In the genomic region with DNA sequence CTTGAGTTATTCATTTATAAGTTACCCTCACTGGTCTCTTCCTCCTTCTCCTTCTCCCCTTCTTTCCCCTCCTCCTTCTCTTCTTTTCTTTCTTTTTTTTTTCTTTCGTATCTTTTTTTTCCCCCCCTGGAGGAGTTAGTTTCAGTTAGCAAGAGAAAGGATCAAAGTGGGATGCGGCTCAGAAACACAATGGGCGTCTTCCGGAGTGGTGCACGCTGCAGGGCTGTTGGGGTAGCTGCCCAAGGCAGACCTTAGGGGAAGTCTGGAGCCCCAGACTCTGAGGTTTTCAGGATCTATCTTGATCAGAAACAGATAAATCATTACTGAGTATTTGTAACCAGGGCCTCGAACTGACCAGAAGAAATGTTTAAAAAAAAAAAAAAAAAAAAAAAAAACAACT, we compare ENCODE assay signal across 9 mouse cellular contexts. TPM values are rescaled to one million over a fixed set of nuclear protein-coding genes. Genes with fewer than 3 reads are reported as not detected.
DNase-seq lines count a peak whose midpoint lies in the region; ATAC-seq lines count a peak whose summit lies in the region.
"Had no signal": no experiment of that assay in that cellular context is flagged by ENCODE, and none has a peak within 500 bp of the region (broad histone marks: within the 10 kb centered on the region; RNA-seq: fewer than 3 reads in every experiment).

No protein-coding gene starts in this region.

- 0% methylated on average over 6 of the region's 6 CpGs for WGBS in forebrain, embryonic 14.5 days
- WGBS in liver, embryonic 16.5 days (ENCODE audit: insufficient replicate concordance) = 3% methylated on average over 6 of the region's 6 CpGs

- H3K9ac ChIP-seq in forebrain, embryonic 14.5 days (ENCODE audit: low read length) = no peak overlapping the region
- no peak overlapping the region for H3K9ac ChIP-seq in liver, embryonic 16.5 days (ENCODE audit: low read depth, low read length)

- H3K27ac ChIP-seq in forebrain, embryonic 14.5 days (ENCODE audit: low read depth, low read length) = no peak overlapping the region
- no peak overlapping the region for H3K27ac ChIP-seq in liver, embryonic 16.5 days (ENCODE audit: low read length)

- H3K4me3 ChIP-seq in forebrain, embryonic 14.5 days (ENCODE audit: low read depth, low read length) = peak overlapping the region; percentile 72; the same call in 1 of the 2 replicates
- H3K4me3 ChIP-seq in liver, embryonic 16.5 days (ENCODE audit: low read depth, low read length) = no peak overlapping the region; the same call in 1 of the 2 replicates

- H3K4me2 ChIP-seq in forebrain, embryonic 14.5 days (ENCODE audit: low read length) = peak overlapping the region; percentile 100
- H3K4me2 ChIP-seq in liver, embryonic 16.5 days (ENCODE audit: low read depth, low read length) = peak overlapping the region; percentile 74

- no peaks in the 10 kb centered on the region for H3K36me3 ChIP-seq in forebrain, embryonic 14.5 days (ENCODE audit: control insufficient read depth, insufficient read depth, low read length)
- H3K36me3 ChIP-seq in liver, embryonic 16.5 days (ENCODE audit: control insufficient read depth, insufficient read depth) = no peaks in the 10 kb centered on the region

- peaks cover 7% of the 10 kb centered on the region for H3K4me1 ChIP-seq in forebrain, embryonic 14.5 days (ENCODE audit: control insufficient read depth, insufficient read depth, low read length)
- no peaks in the 10 kb centered on the region; the same call in 1 of the 2 replicates for H3K4me1 ChIP-seq in liver, embryonic 16.5 days (ENCODE audit: control insufficient read depth, low read depth, low read length)

- no peak for ATAC-seq in forebrain, embryonic 14.5 days
- ATAC-seq in liver, embryonic 16.5 days (ENCODE audit: low read depth) = no peak
- ATAC-seq in megakaryocyte progenitor cell, adult 5-6 weeks (replicated peaks; ENCODE audit: poor library complexity) = no peak

- no peaks in the 10 kb centered on the region for H3K9me3 ChIP-seq in forebrain, embryonic 14.5 days (replicated peaks; ENCODE audit: control insufficient read depth, low read length)
- H3K9me3 ChIP-seq in liver, embryonic 16.5 days (replicated peaks; ENCODE audit: control insufficient read depth, low read length) = no peaks in the 10 kb centered on the region

- peaks cover 9% of the 10 kb centered on the region; the same call in 1 of the 2 replicates for H3K27me3 ChIP-seq in forebrain, embryonic 14.5 days (replicated peaks; ENCODE audit: control insufficient read depth, insufficient read depth, low read length)
- H3K27me3 ChIP-seq in liver, embryonic 16.5 days (ENCODE audit: control insufficient read depth, insufficient read depth, low read depth, low read length) = peaks cover 39% of the 10 kb centered on the region

- peak; percentile 16 to 26 for DNase-seq in cerebellum, postnatal 10 days
- DNase-seq in cerebellum, adult 9-11 months = no peak
- peak; percentile 10 for DNase-seq in 3134 (ENCODE audit: extremely low read depth, insufficient read length, low spot score)
- no peak for DNase-seq in forebrain, embryonic 14.5 days (ENCODE audit: low spot score)
- no peak for DNase-seq in spleen, postnatal 14 days (ENCODE audit: low spot score in 2 of 2)
- no peak for DNase-seq in left cerebral cortex, adult 11 months (ENCODE audit: low spot score)

RNA-seq across cellular contexts. Expression of gene Prtg, which starts 1.5 kb away (rescaled TPM):
- 0.36 TPM in 2 replicates for polyA plus RNA-seq in forebrain, embryonic 14.5 days (2014; fragmentation: Nextera tagmentation; extraction: Ambion mirVana)
- 0.11 and 0.26 TPM in 2 replicates for polyA plus RNA-seq in liver, embryonic 16.5 days (2015; fragmentation: Nextera tagmentation; extraction: Ambion mirVana)
- total RNA-seq in megakaryocyte progenitor cell, adult 5-6 weeks (2015) = not detected in 2 replicates
- total RNA-seq in megakaryocyte progenitor cell, adult 5-6 weeks (2017) = not detected in 2 replicates
- total RNA-seq: neutrophil, adult 5-6 weeks had no signal

Comparison
In these comparisons a context has a peak if more than half of its experiments do, and no peak if none do; other contexts are left out.
1. DNase-seq: peak in cerebellum, postnatal 10 days (2 of 2) and 3134 (single experiment); none in cerebellum, adult 9-11 months (single experiment), forebrain, embryonic 14.5 days (single experiment), spleen, postnatal 14 days (0 of 2) and left cerebral cortex, adult 11 months (single experiment).